In genomic region chr2:145981699-145982112, GRCm38 (mm10) we compare ENCODE assay signal across 18 mouse cellular contexts. TPM values are rescaled to one million over a fixed set of nuclear protein-coding genes. Genes with fewer than 3 reads are reported as not detected.
DNase-seq lines count a peak whose midpoint lies in the region; ATAC-seq lines count a peak whose summit lies in the region.
"Had no signal": no experiment of that assay in that cellular context is flagged by ENCODE, and none has a peak within 500 bp of the region (broad histone marks: within the 10 kb centered on the region; RNA-seq: fewer than 3 reads in every experiment).

No protein-coding gene starts in this region.

- ATAC-seq in forebrain, embryonic 12.5 days (ENCODE audit: low FRiP score) = peak; percentile 62
- 0 out of 2 replicates have a peak, but pooled peaks have one; percentile 24 for ATAC-seq in hindbrain, embryonic 16.5 days
- no peak for ATAC-seq in neural tube, embryonic 15.5 days (ENCODE audit: low FRiP score)
- ATAC-seq in kidney, embryonic 14.5 days (ENCODE audit: low FRiP score, low TSS enrichment) = no peak
- ATAC-seq: activated CD4-positive, CD25-positive, alpha-beta regulatory T cell, adult 4 months had no signal

- H3K4me2 ChIP-seq in forebrain, embryonic 12.5 days = no peak overlapping the region
- H3K4me2 ChIP-seq in hindbrain, embryonic 16.5 days (ENCODE audit: low read length) = no peak overlapping the region
- H3K4me2 ChIP-seq in neural tube, embryonic 15.5 days = no peak overlapping the region
- no peak overlapping the region for H3K4me2 ChIP-seq in kidney, embryonic 14.5 days (replicated peaks; ENCODE audit: low read depth, low read length)
- H3K4me2 ChIP-seq: neural tube, embryonic 12.5 days had no signal

- H3K36me3 ChIP-seq in forebrain, embryonic 12.5 days (replicated peaks) = no peaks in the 10 kb centered on the region
- no peaks in the 10 kb centered on the region for H3K36me3 ChIP-seq in hindbrain, embryonic 16.5 days (ENCODE audit: control insufficient read depth, insufficient read depth, low read length)
- no peaks in the 10 kb centered on the region for H3K36me3 ChIP-seq in neural tube, embryonic 15.5 days
- H3K36me3 ChIP-seq in kidney, embryonic 14.5 days (ENCODE audit: control insufficient read depth, insufficient read depth, low read length) = no peaks in the 10 kb centered on the region
- H3K36me3 ChIP-seq: neural tube, embryonic 12.5 days had no signal

- peak overlapping the region; percentile 80 for H3K27ac ChIP-seq in forebrain, embryonic 12.5 days
- peak overlapping the region; percentile 64 for H3K27ac ChIP-seq in hindbrain, embryonic 16.5 days (ENCODE audit: low read depth, low read length)
- H3K27ac ChIP-seq in neural tube, embryonic 15.5 days (replicated peaks) = peak overlapping the region; percentile 35
- H3K27ac ChIP-seq in kidney, embryonic 14.5 days (ENCODE audit: low read depth, low read length) = no peak overlapping the region
- H3K27ac ChIP-seq: macrophage; neural tube, embryonic 12.5 days had no signal

- H3K9ac ChIP-seq in forebrain, embryonic 12.5 days = no peak overlapping the region
- H3K9ac ChIP-seq in hindbrain, embryonic 16.5 days (ENCODE audit: low read depth, low read length) = no peak overlapping the region; the same call in 1 of the 2 replicates
- H3K9ac ChIP-seq in neural tube, embryonic 15.5 days (replicated peaks) = no peak overlapping the region
- H3K9ac ChIP-seq in kidney, embryonic 14.5 days (ENCODE audit: low read depth, low read length) = no peak overlapping the region
- H3K9ac ChIP-seq: neural tube, embryonic 12.5 days had no signal

- H3K9me3 ChIP-seq in forebrain, embryonic 12.5 days = no peaks in the 10 kb centered on the region
- no peaks in the 10 kb centered on the region for H3K9me3 ChIP-seq in hindbrain, embryonic 16.5 days (ENCODE audit: control insufficient read depth, low read length)
- H3K9me3 ChIP-seq in neural tube, embryonic 15.5 days (replicated peaks) = no peaks in the 10 kb centered on the region
- H3K9me3 ChIP-seq in kidney, embryonic 14.5 days (ENCODE audit: control insufficient read depth, low read length) = no peaks in the 10 kb centered on the region
- H3K9me3 ChIP-seq: neural tube, embryonic 12.5 days had no signal

- intact Hi-C loops in gastrocnemius, postnatal 14 days (cut with DNase I; ENCODE audit: low total_unique reads) = no loop called here

- H3K4me1 ChIP-seq in forebrain, embryonic 12.5 days = peaks cover 34% of the 10 kb centered on the region
- peaks cover 4% of the 10 kb centered on the region for H3K4me1 ChIP-seq in hindbrain, embryonic 16.5 days (ENCODE audit: control insufficient read depth, insufficient read depth, low read depth, low read length)
- peaks cover 11% of the 10 kb centered on the region; the same call in 1 of the 2 replicates for H3K4me1 ChIP-seq in neural tube, embryonic 15.5 days
- no peaks in the 10 kb centered on the region for H3K4me1 ChIP-seq in kidney, embryonic 14.5 days (ENCODE audit: control insufficient read depth, insufficient read depth, low read length)

- DNase-seq in layer of hippocampus, postnatal 10 days (ENCODE audit: low spot score in 2 of 2) = peak; percentile 17 to 22
- DNase-seq in layer of hippocampus, adult 11-12 months (ENCODE audit: low spot score) = no peak
- DNase-seq in left cerebral cortex, adult 11 months (ENCODE audit: low spot score) = no peak
- no peak for DNase-seq in gastrocnemius, postnatal 14 days
- DNase-seq: heart, adult 18-20 months; heart, postnatal 10 days; kidney, adult 8-10 months; layer of hippocampus, adult 9-11 months; retina, postnatal 1 day had no signal

- 15% methylated on average over 6 of the region's 6 CpGs for WGBS in forebrain, embryonic 12.5 days
- WGBS in hindbrain, embryonic 16.5 days = 16% methylated on average over 6 of the region's 6 CpGs
- 31% methylated on average over 6 of the region's 6 CpGs for WGBS in neural tube, embryonic 15.5 days
- WGBS in kidney, embryonic 14.5 days = 47% methylated on average over 6 of the region's 6 CpGs

- 0 out of 2 replicates have a peak, but pooled peaks cover 10% of the 10 kb centered on the region for H3K27me3 ChIP-seq in forebrain, embryonic 12.5 days
- H3K27me3 ChIP-seq in hindbrain, embryonic 16.5 days (replicated peaks; ENCODE audit: control insufficient read depth, insufficient read depth, low read length) = no peaks in the 10 kb centered on the region
- H3K27me3 ChIP-seq in neural tube, embryonic 15.5 days (replicated peaks) = no peaks in the 10 kb centered on the region
- H3K27me3 ChIP-seq in kidney, embryonic 14.5 days (ENCODE audit: control insufficient read depth, insufficient read depth, low read length) = no peaks in the 10 kb centered on the region
- H3K27me3 ChIP-seq: neural tube, embryonic 12.5 days had no signal

- no peak overlapping the region for H3K4me3 ChIP-seq in forebrain, embryonic 12.5 days (replicated peaks)
- H3K4me3 ChIP-seq in hindbrain, embryonic 16.5 days (ENCODE audit: low read length) = no peak overlapping the region
- no peak overlapping the region for H3K4me3 ChIP-seq in neural tube, embryonic 15.5 days (replicated peaks)
- H3K4me3 ChIP-seq in kidney, embryonic 14.5 days (ENCODE audit: low read length) = no peak overlapping the region
- H3K4me3 ChIP-seq: neural tube, embryonic 12.5 days had no signal

RNA-seq across cellular contexts. Expression of gene Crnkl1, which starts 46.9 kb away (rescaled TPM):
- total RNA-seq in layer of hippocampus, postnatal 10 days (2021) = 10 to 100 TPM; 19.2 to 20.6 TPM
- 37.9 and 41.7 TPM in 2 replicates for polyA plus RNA-seq in forebrain, embryonic 12.5 days (2016; fragmentation: Nextera tagmentation; extraction: Ambion mirVana)
- polyA plus RNA-seq in hindbrain, embryonic 16.5 days (2015; fragmentation: Nextera tagmentation; extraction: Ambion mirVana) = 18.3 and 19.1 TPM in 2 replicates
- 18.8 and 22.7 TPM in 2 replicates for polyA plus RNA-seq in neural tube, embryonic 15.5 days (2015; fragmentation: Nextera tagmentation; extraction: Ambion mirVana)
- polyA plus RNA-seq in kidney, embryonic 14.5 days (2014; fragmentation: Nextera tagmentation; extraction: Ambion mirVana) = 28.7 and 31.9 TPM in 2 replicates
- 10 to 100 TPM; 13.1 TPM for total RNA-seq in gastrocnemius, postnatal 14 days (2021)

RNA-seq across cellular contexts. Expression of gene Cfap61, which starts 47.1 kb away (rescaled TPM):
- 1 to 10 TPM; 3.6 to 4.1 TPM for total RNA-seq in layer of hippocampus, postnatal 10 days (2021)
- 1.1 and 1.2 TPM in 2 replicates for polyA plus RNA-seq in forebrain, embryonic 12.5 days (2016; fragmentation: Nextera tagmentation; extraction: Ambion mirVana)
- polyA plus RNA-seq in hindbrain, embryonic 16.5 days (2015; fragmentation: Nextera tagmentation; extraction: Ambion mirVana) = 4.8 and 5.1 TPM in 2 replicates
- 2.7 and 3.4 TPM in 2 replicates for polyA plus RNA-seq in neural tube, embryonic 15.5 days (2015; fragmentation: Nextera tagmentation; extraction: Ambion mirVana)
- 0.49 and 0.73 TPM in 2 replicates for polyA plus RNA-seq in kidney, embryonic 14.5 days (2014; fragmentation: Nextera tagmentation; extraction: Ambion mirVana)
- total RNA-seq in gastrocnemius, postnatal 14 days (2021) = not detected
- total RNA-seq: liver, adult 2 months; MEL had no signal
- polyA plus RNA-seq: activated CD4-positive, CD25-positive, alpha-beta regulatory T cell, adult 4 months; liver, adult 2 months; macrophage had no signal

Comparison
In these comparisons a context has a peak if more than half of its experiments do, and no peak if none do; other contexts are left out.
1. DNase-seq: peak in layer of hippocampus, postnatal 10 days (2 of 2); none in layer of hippocampus, adult 11-12 months (single experiment), left cerebral cortex, adult 11 months (single experiment) and gastrocnemius, postnatal 14 days (single experiment).
2. ATAC-seq: peak in forebrain, embryonic 12.5 days (single experiment) and hindbrain, embryonic 16.5 days (single experiment); none in neural tube, embryonic 15.5 days (single experiment) and kidney, embryonic 14.5 days (single experiment).